Mouse (Mus musculus) forebrain, embryonic 16.5 days (tissue): ENCODE measurements at regions not wholly inside any gene's neighbourhood (a gene's known extent, or its start where the extent isn't known, plus 50 kb on each side); places are given as distances from the start of the nearest gene placed in this dataset.

Experiments used
- ATAC-seq: fragments of 200-750 bp; cut with Nextera tagmentation; 2 replicates; pipeline ENCODE4 v1.8.0; 2017; ENCODE audit warnings: mild to moderate bottlenecking, moderate library complexity
- H3K27ac ChIP-seq: fragments of 300-500 bp; sonication (generic); 2 replicates; pipeline ENCODE4 v1.5.1; 2014; ENCODE audit warnings: low read length, control low read depth
- H3K27me3 ChIP-seq: fragments of 300-500 bp; sonication (generic); replicated peaks from 2 replicates; pipeline ENCODE4 v1.6.1; 2014; ENCODE audit warnings: low read length; ENCODE audit not compliant: control insufficient read depth, insufficient read depth
- H3K36me3 ChIP-seq: fragments of 300-500 bp; sonication (generic); 2 replicates; pipeline ENCODE4 v1.6.1; 2014; ENCODE audit not compliant: control insufficient read depth, insufficient read depth
- H3K4me1 ChIP-seq: fragments of 300-500 bp; sonication (generic); replicated peaks from 2 replicates; pipeline ENCODE4 v1.6.1; 2014; ENCODE audit warnings: low read length; ENCODE audit not compliant: control insufficient read depth, insufficient read depth
- H3K4me2 ChIP-seq: fragments of 300-500 bp; sonication (generic); 2 replicates; pipeline ENCODE4 v1.6.1; 2014; ENCODE audit warnings: mild to moderate bottlenecking, low read length, control low read depth
- H3K4me3 ChIP-seq: fragments of 300-500 bp; sonication (generic); replicated peaks from 2 replicates; pipeline ENCODE4 v1.5.1; 2014; ENCODE audit warnings: mild to moderate bottlenecking, low read length, control low read depth
- H3K9ac ChIP-seq: fragments of 300-500 bp; sonication (generic); replicated peaks from 2 replicates; pipeline ENCODE4 v1.6.1; 2014; ENCODE audit warnings: low read depth, low read length, control low read depth
- H3K9me3 ChIP-seq: fragments of 300-500 bp; sonication (generic); 2 replicates; pipeline ENCODE4 v1.6.1; 2016; ENCODE audit warnings: low read length; ENCODE audit not compliant: control insufficient read depth
- WGBS: fragments of 180-500 bp; shearing (Covaris S2); extraction: QIAGEN DNeasy Blood & Tissue Kit; methylation state at CpG from one replicate; pipeline ENCODE4 v1.1.7; 2014; 5-methylcytosine and 5-hydroxymethylcytosine counted together

DNA sequence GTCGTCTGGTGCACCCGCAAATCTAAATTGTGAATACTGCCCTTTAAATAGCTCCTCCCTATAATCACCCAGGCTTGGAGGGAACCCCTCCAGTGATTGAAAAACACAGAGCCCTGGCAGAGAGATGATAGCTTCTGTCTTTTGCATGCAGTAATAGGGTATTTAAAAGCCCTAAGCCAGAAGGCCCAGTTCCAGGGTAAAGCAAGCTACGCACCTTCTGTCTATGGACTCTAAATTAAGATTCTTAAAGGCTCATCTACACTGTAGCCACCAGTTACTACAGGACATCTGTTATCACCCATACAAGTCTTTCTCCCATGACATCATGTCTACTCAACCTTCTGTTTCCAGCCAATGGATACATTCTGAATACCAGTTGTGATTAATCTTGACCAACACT is 167.8 kb downstream of the Gm11361 start:
- WGBS = 48% methylated on average over 3 of the region's 3 CpGs
- peak overlapping the region; percentile 7 for H3K27ac ChIP-seq

DNA sequence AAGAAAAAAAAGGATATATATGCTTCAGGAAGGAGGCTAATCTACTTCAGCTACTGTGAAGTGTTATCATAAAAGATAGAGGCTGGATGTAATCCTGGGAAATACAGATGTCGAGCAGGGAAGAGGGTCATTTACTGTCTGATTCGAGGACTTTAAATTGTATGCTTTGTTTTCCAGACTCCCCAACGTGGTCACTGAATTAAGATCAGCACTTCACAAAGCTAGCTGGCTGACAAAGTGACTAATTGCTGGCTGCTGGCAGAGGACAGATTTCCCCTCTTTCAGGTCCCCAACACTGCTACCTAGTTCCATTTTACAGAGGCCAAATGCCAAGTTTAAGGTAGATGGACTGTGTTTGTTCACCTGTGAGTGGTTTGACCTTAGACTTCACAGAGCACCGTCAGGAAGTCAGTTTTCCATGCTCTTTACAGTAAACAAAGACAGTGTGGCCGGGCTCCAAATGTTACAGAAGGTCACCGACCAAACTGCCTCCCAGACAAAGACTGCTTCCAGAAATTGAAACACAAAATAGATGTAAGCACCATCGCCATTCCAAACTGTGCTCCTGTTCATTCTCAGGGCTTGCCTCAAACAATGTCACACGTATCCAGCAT is 167.2 kb downstream of the Gm11361 start:
- Histone ChIP-seq H3K27me3 (no peaks in the 10 kb centered on the region), H3K27ac (peak overlapping the region; percentile 7), H3K4me2 (no peak overlapping the region), H3K9me3 (no peaks in the 10 kb centered on the region), H3K9ac (no peak overlapping the region), H3K36me3 (no peaks in the 10 kb centered on the region), H3K4me3 (no peak overlapping the region), H3K4me1 (peaks cover 23% of the 10 kb centered on the region)
- ATAC-seq = no peak
- 29% methylated on average over 8 of the region's 8 CpGs for WGBS

More for the DNA sequence above, 167.8 kb downstream of the Gm11361 start:
- ATAC-seq = peak; percentile 73
- Histone ChIP-seq H3K27me3 (no peaks in the 10 kb centered on the region), H3K4me3 (no peak overlapping the region), H3K9me3 (no peaks in the 10 kb centered on the region), H3K4me1 (peaks cover 18% of the 10 kb centered on the region), H3K36me3 (no peaks in the 10 kb centered on the region), H3K9ac (no peak overlapping the region), H3K4me2 (no peak overlapping the region)

DNA sequence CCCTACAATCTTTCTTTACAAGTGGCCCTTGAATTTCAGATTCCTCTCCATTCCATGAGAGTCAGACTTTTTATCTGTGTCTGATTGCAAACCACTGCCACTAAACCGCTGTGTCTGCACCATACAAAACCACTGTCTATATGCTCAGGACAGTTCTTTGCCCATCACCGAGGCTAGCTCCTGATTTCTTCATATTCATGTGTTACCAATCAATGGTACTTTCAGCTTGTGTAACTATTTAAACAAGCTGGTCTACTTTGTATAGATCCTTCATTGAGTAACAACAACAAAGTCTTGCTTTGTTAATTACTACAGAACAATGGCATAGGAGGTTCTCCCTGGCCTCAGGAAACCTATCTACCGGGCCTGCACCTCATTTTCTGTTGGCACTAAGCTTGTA is 164.0 kb downstream of the Gm11361 start:
- no peak for ATAC-seq
- no peak overlapping the region for H3K27ac ChIP-seq
- no peaks in the 10 kb centered on the region for H3K27me3 ChIP-seq
- H3K9me3 ChIP-seq = no peaks in the 10 kb centered on the region
- no peaks in the 10 kb centered on the region for H3K36me3 ChIP-seq
- WGBS = 55% methylated on average over 3 of the region's 3 CpGs
- no peak overlapping the region for H3K4me2 ChIP-seq
- H3K4me3 ChIP-seq = no peak overlapping the region
- peaks cover 55% of the 10 kb centered on the region for H3K4me1 ChIP-seq
- no peak overlapping the region for H3K9ac ChIP-seq

DNA sequence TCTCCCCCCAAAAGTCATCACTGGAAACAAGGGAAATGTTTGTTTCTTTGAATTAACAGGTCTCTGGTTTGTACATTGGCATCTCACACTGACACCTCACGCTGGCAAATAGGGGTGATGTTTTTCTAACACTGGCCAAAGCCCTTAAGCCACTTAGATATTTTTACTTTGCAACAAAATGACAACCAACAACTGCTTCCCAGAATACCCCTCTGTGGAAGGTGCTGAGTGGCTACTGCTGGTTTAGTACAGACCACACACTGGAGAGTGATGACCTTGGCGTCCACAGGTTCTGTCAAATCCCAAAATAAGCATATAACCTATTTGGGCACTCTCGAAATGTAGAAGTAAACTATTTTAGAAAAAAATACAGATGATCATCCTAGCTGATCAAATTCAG is 163.3 kb downstream of the Gm11361 start:
- no peak for ATAC-seq
- H3K9me3 ChIP-seq = no peaks in the 10 kb centered on the region
- H3K36me3 ChIP-seq = no peaks in the 10 kb centered on the region
- 84% methylated on average over 3 of the region's 3 CpGs for WGBS
- peak overlapping the region; percentile 88 for H3K27ac ChIP-seq
- peaks cover 60% of the 10 kb centered on the region for H3K4me1 ChIP-seq
- peak overlapping the region; percentile 61; the same call in 1 of the 2 replicates for H3K4me2 ChIP-seq
- no peak overlapping the region for H3K9ac ChIP-seq
- no peaks in the 10 kb centered on the region for H3K27me3 ChIP-seq
- H3K4me3 ChIP-seq = no peak overlapping the region

DNA sequence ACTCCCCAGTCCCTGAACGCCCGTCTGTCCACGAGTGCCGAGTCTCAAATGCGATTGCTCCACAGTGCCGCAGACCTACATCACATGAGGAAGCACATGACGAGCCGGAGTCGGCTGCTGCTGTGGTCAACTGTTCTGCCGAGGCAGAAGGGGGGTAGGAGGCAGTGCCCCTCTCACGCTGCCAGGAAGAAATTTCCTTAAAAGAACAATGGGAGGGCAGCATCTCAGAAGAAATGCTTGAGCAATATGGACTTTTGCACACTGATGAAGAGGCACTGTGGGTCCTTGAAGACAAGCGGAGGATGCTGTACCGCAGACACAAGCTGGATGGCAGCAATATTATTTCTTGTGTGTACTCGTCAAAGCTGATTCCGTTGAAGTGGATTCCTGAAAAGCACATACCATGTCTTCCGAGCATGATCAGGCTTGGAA is 162.6 kb downstream of the Gm11361 start:
- ATAC-seq = peak; percentile 6; the same call in 1 of the 2 replicates
- Histone ChIP-seq H3K36me3 (no peaks in the 10 kb centered on the region), H3K9ac (peak overlapping the region; percentile 62), H3K9me3 (no peaks in the 10 kb centered on the region), H3K4me1 (peaks cover 62% of the 10 kb centered on the region), H3K4me2 (peak overlapping the region; percentile 61), H3K4me3 (peak overlapping the region; percentile 42), H3K27ac (peak overlapping the region; percentile 88), H3K27me3 (no peaks in the 10 kb centered on the region)
- 34% methylated on average over 16 of the region's 16 CpGs for WGBS

DNA sequence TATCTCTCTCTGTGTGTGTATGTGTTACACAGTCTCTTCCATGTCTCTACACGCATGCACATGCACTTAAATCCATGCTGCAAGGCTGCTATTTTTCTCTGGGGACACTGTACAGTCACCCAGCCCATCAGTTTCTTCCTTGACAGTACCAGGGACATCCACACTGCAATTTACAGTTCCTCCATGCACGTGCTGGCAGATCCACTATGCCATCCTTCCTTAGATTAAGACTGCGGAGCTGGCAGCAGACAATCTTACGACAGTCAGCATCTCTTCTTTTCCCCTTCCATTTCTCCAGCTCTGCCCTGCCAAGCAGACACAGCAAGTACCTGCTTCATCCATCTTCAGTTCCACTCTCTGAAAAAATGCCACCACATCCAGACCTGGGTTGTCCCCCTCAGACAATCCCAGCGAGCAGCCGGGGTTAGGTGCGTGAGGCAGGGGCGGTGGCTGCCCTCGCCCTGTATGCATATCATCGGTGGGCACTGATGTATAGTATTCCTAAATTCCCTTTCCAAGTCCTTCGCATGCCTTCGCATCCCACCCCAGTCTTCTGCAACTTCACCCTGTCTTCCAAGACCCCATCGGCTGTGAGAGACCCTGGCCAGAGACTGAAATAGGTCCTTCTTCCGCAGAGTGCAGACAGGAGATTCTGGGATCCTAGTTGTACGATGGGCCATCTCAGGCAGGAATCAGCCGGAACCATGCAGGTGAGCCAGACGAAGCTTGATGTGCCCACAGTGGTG is 161.8 kb downstream of the Gm11361 start:
- Histone ChIP-seq H3K4me1 (peaks cover 60% of the 10 kb centered on the region), H3K36me3 (no peaks in the 10 kb centered on the region), H3K27me3 (no peaks in the 10 kb centered on the region), H3K4me2 (peak overlapping the region; percentile 61), H3K9me3 (no peaks in the 10 kb centered on the region), H3K9ac (peak overlapping the region; percentile 62), H3K4me3 (peak overlapping the region; percentile 39), H3K27ac (peak overlapping the region; percentile 95)
- 82% methylated on average over 17 of the region's 17 CpGs for WGBS
- ATAC-seq = no peak

DNA sequence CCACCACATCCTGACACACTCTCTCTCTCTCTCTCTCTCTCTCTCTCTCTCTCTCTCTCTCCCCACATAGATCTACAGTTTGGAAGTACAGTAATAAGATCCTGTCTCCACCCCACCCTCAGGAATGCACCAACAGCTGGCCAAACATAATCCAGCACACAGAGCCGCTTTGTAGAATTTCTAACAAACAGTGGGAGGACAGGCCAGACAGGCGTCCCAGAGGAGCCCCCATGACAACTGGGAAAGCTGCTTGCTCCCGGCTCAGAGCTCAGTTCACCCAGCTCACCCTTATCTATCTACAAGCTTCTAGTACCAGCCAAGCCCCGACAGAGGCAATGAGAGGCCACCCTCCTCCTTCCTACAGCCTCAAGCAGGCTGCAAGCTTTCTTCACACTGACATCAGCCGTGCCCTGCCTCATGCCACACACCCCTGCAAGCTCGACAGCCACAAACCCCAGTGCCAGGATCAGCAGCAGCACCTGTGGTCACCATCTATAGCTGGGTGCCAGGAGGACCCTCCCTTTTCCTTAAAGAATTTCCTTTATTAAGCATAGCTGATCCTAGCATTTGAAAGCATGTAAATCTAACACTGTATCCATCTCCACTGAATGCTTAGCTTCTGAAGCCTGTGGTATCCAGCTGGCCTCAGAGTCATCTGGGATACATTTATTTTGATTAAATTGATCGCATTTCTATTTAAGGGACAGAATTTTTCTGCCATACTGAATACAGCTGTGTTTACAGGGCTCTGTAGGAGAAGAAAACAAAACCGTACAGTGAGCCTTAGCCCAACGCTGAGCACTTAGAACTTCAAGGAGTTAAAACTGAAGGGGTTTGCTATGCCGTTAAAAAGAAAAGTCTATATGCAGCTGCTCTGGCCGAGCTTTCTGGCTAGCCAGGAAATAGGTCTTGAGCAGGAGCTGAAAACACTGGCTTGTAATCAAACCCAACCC is 160.9 kb downstream of the Gm11361 start:
- peak overlapping the region; percentile 61 for H3K4me2 ChIP-seq

DNA sequence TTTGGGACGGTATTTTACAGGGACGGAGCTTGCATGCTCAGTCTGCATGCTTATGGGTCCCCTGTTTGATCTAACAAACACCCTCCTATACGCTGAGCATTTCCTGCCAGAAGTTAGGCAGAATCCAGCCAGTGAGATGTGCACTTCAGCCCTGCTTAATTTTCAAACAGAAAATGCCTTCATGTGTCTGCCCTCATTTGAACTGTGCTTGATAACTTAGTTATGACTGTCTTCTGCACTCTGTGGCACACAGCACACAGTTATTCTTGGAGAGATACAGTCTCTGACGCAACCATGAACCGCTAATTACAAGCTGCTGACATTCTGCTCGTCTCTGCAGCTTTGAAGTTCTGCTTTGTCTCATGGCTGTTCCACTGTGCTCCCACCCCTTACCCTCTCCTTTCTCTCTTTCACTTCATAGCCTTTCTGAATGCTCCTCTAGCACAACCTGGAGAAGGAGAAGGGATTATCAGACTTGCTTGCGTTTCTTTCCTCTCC is 160.2 kb downstream of the Gm11361 start:
- Histone ChIP-seq H3K27me3 (no peaks in the 10 kb centered on the region), H3K4me2 (peak overlapping the region; percentile 61), H3K4me3 (peak overlapping the region; percentile 39), H3K36me3 (no peaks in the 10 kb centered on the region), H3K9ac (peak overlapping the region; percentile 57), H3K27ac (peak overlapping the region; percentile 95), H3K4me1 (peaks cover 60% of the 10 kb centered on the region), H3K9me3 (no peaks in the 10 kb centered on the region)
- ATAC-seq = peak; percentile 38
- WGBS = under 1% methylated on average over 7 of the region's 7 CpGs

More for the DNA sequence above, 160.9 kb downstream of the Gm11361 start:
- Histone ChIP-seq H3K27me3 (no peaks in the 10 kb centered on the region), H3K9me3 (no peaks in the 10 kb centered on the region), H3K4me3 (peak overlapping the region; percentile 39), H3K9ac (peak overlapping the region; percentile 57), H3K4me1 (peaks cover 60% of the 10 kb centered on the region), H3K36me3 (no peaks in the 10 kb centered on the region), H3K27ac (peak overlapping the region; percentile 95)
- WGBS = 5% methylated on average over 11 of the region's 11 CpGs
- ATAC-seq = peak; percentile 15

DNA sequence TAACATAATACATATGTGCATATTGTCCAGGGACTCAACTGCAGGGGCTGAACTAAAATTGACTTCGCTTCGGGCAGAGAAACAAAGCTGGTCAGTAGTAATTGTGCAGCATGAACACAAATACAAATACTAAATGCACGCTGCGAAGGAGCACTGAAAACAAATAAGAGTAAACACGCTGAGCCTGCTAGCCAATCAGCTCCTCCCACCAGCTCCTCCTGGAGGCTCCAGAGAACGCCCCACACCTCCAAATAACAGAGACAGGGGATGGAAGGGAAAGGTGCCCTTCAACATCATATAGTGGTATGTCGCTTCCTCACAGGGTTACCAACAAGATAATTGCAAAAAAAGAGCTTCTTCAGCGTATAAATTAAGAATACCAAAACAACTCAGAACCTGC is 159.6 kb downstream of the Gm11361 start:
- 3% methylated on average over 8 of the region's 8 CpGs for WGBS
- H3K9ac ChIP-seq = peak overlapping the region; percentile 57
- no peaks in the 10 kb centered on the region for H3K27me3 ChIP-seq
- H3K9me3 ChIP-seq = no peaks in the 10 kb centered on the region
- peak; percentile 15 for ATAC-seq
- H3K36me3 ChIP-seq = no peaks in the 10 kb centered on the region
- H3K27ac ChIP-seq = peak overlapping the region; percentile 95
- H3K4me1 ChIP-seq = peaks cover 60% of the 10 kb centered on the region
- peak overlapping the region; percentile 39 for H3K4me3 ChIP-seq
- peak overlapping the region; percentile 61 for H3K4me2 ChIP-seq
